Mouse (Mus musculus) c-Kit-positive CD71-positive TER-119-positive erythroid progenitor cells, embryonic 14.5 days (primary cell): ENCODE data around the gene Iars2.

Experiments
- DNase-seq: peaks from one replicate; pipeline ENCODE4 v3.0.0-alpha.2; 2013; ENCODE audit warnings: low spot score

Gene Iars2

GRCm38 (mm10) chr1:185328721-185329610 lies at the start of gene Iars2:
Gene Iars2 (minus strand): TSS chr1:185329396.
- DNase-seq: peak; percentile 86

GRCm38 (mm10) chr1:185377429-185377828 lies 48.2 kb upstream of the Iars2 start:
- no peak for DNase-seq

- DNase-seq: no peak
Measured at GRCm38 (mm10) chr1:185376390-185376789, 47.2 kb upstream of the Iars2 start.

GRCm38 (mm10) chr1:185369979-185370378 lies 40.8 kb upstream of the Iars2 start:
- no peak for DNase-seq

GRCm38 (mm10) chr1:185367383-185367782 lies 38.2 kb upstream of the Iars2 start:
- DNase-seq: no peak

GRCm38 (mm10) chr1:185364183-185364540 lies 35.0 kb upstream of the Iars2 start:
- no peak for DNase-seq

GRCm38 (mm10) chr1:185363526-185364182 lies 34.5 kb upstream of the Iars2 start:
- peak; percentile 61 for DNase-seq

GRCm38 (mm10) chr1:185362677-185363520 lies 33.7 kb upstream of the Iars2 start, which contains the start of gene Eprs:
Gene Eprs (plus strand): TSS chr1:185363044.
- peak; percentile 98 for DNase-seq

- DNase-seq: no peak
Measured at GRCm38 (mm10) chr1:185358211-185358610, 29.0 kb upstream of the Iars2 start.

- no peak for DNase-seq
Measured at GRCm38 (mm10) chr1:185356246-185356645, 27.1 kb upstream of the Iars2 start.

- DNase-seq: no peak
Measured at GRCm38 (mm10) chr1:185354731-185355130, 25.5 kb upstream of the Iars2 start.

GRCm38 (mm10) chr1:185353351-185353750 lies 24.2 kb upstream of the Iars2 start:
- no peak for DNase-seq

- no peak for DNase-seq
Measured at GRCm38 (mm10) chr1:185352151-185352550, 23.0 kb upstream of the Iars2 start.

GRCm38 (mm10) chr1:185350611-185351010 lies 21.4 kb upstream of the Iars2 start:
- no peak for DNase-seq

GRCm38 (mm10) chr1:185349741-185350140 lies 20.5 kb upstream of the Iars2 start:
- no peak for DNase-seq

- DNase-seq: no peak
Measured at GRCm38 (mm10) chr1:185346188-185346587, 17.0 kb upstream of the Iars2 start.

GRCm38 (mm10) chr1:185343422-185343821 lies 14.2 kb upstream of the Iars2 start:
- DNase-seq: no peak

- no peak for DNase-seq
Measured at GRCm38 (mm10) chr1:185342441-185342840, 13.2 kb upstream of the Iars2 start.

- no peak for DNase-seq
Measured at GRCm38 (mm10) chr1:185336535-185336934, 7.3 kb upstream of the Iars2 start.

- no peak for DNase-seq
Measured at GRCm38 (mm10) chr1:185335231-185335765, 6.1 kb upstream of the Iars2 start.

GRCm38 (mm10) chr1:185334136-185334535 lies 4.9 kb upstream of the Iars2 start:
- DNase-seq: no peak

GRCm38 (mm10) chr1:185333651-185334050 lies 4.5 kb upstream of the Iars2 start:
- no peak for DNase-seq
